Mouse (Mus musculus): ENCODE results near the gene Tmc6. TPM values are rescaled to one million over a fixed set of nuclear protein-coding genes. Genes with fewer than 3 reads are reported as not detected.

Gene Tmc6
- polyA plus RNA-seq, 1 experiment from 2014 or later, result 30.6 TPM

- Histone ChIP-seq H3K4me1 (0 out of 2 replicates have a peak, but pooled peaks cover 6% of the 10 kb centered on the region), H3K9me3 (no peaks in the 10 kb centered on the region), H3K36me3 (peaks cover 97% of the 10 kb centered on the region), H3K4me3 (no peak overlapping the region), H3K27me3 (ENCODE audit: insufficient read depth, poor library complexity, severe bottlenecking) (no peaks in the 10 kb centered on the region), H3K27ac (no peak overlapping the region)
- DNase-seq (ENCODE audit: low spot score), result no peak
- WGBS, result 94% methylated on average over 7 of the region's 7 CpGs
Measured at GRCm38 (mm10) chr11:117755891-117756290, 26.1 kb downstream of the Tmc6 start.

GRCm38 (mm10) chr11:117751544-117751943, 30.5 kb downstream of the Tmc6 start:
- no peak for DNase-seq (ENCODE audit: low spot score)
- peaks cover 97% of the 10 kb centered on the region for H3K36me3 ChIP-seq

GRCm38 (mm10) chr11:117749414-117749813, 32.6 kb downstream of the Tmc6 start:
- H3K4me3 ChIP-seq, result no peak overlapping the region
- H3K9me3 ChIP-seq, result no peaks in the 10 kb centered on the region
- no peaks in the 10 kb centered on the region for H3K4me1 ChIP-seq
- H3K27ac ChIP-seq, result no peak overlapping the region
- H3K27me3 ChIP-seq (ENCODE audit: insufficient read depth, poor library complexity, severe bottlenecking), result no peaks in the 10 kb centered on the region
- no peak for DNase-seq (ENCODE audit: low spot score)
- WGBS, result 90% methylated on average over 10 of the region's 10 CpGs
- peaks cover 97% of the 10 kb centered on the region for H3K36me3 ChIP-seq

More at GRCm38 (mm10) chr11:117751544-117751943, 30.5 kb downstream of the Tmc6 start:
- no peaks in the 10 kb centered on the region for H3K27me3 ChIP-seq (ENCODE audit: insufficient read depth, poor library complexity, severe bottlenecking)
- WGBS, result 88% methylated on average over 6 of the region's 6 CpGs
- H3K27ac ChIP-seq, result no peak overlapping the region
- no peaks in the 10 kb centered on the region for H3K9me3 ChIP-seq
- H3K4me3 ChIP-seq, result no peak overlapping the region
- no peaks in the 10 kb centered on the region for H3K4me1 ChIP-seq

GRCm38 (mm10) chr11:117748628-117749027, 33.4 kb downstream of the Tmc6 start:
- H3K4me1 ChIP-seq, result no peaks in the 10 kb centered on the region
- no peaks in the 10 kb centered on the region for H3K27me3 ChIP-seq (ENCODE audit: insufficient read depth, poor library complexity, severe bottlenecking)
- DNase-seq (ENCODE audit: low spot score), result no peak
- H3K36me3 ChIP-seq, result peaks cover 97% of the 10 kb centered on the region
- H3K4me3 ChIP-seq, result no peak overlapping the region
- H3K27ac ChIP-seq, result no peak overlapping the region
- H3K9me3 ChIP-seq, result no peaks in the 10 kb centered on the region
- 76% methylated on average over 4 of the region's 4 CpGs for WGBS

GRCm38 (mm10) chr11:117743454-117744030, 38.5 kb downstream of the Tmc6 start:
- no peak overlapping the region for H3K27ac ChIP-seq
- H3K4me1 ChIP-seq, result 0 out of 2 replicates have a peak, but pooled peaks cover 3% of the 10 kb centered on the region
- 68% methylated on average over 4 of the region's 4 CpGs for WGBS
- no peaks in the 10 kb centered on the region for H3K27me3 ChIP-seq (ENCODE audit: insufficient read depth, poor library complexity, severe bottlenecking)
- no peaks in the 10 kb centered on the region for H3K9me3 ChIP-seq
- no peak overlapping the region for H3K4me3 ChIP-seq
- peaks cover 100% of the 10 kb centered on the region for H3K36me3 ChIP-seq
- no peak for DNase-seq (ENCODE audit: low spot score)

GRCm38 (mm10) chr11:117742715-117743114, 39.3 kb downstream of the Tmc6 start:
- no peak overlapping the region for H3K27ac ChIP-seq
- 75% methylated on average over 8 of the region's 8 CpGs for WGBS
- H3K4me3 ChIP-seq, result no peak overlapping the region
- H3K9me3 ChIP-seq, result no peaks in the 10 kb centered on the region
- H3K36me3 ChIP-seq, result peaks cover 97% of the 10 kb centered on the region
- H3K4me1 ChIP-seq, result 0 out of 2 replicates have a peak, but pooled peaks cover 3% of the 10 kb centered on the region
- H3K27me3 ChIP-seq (ENCODE audit: insufficient read depth, poor library complexity, severe bottlenecking), result no peaks in the 10 kb centered on the region
- no peak for DNase-seq (ENCODE audit: low spot score)

GRCm38 (mm10) chr11:117742243-117742642, 39.8 kb downstream of the Tmc6 start:
- Histone ChIP-seq H3K27ac (no peak overlapping the region), H3K36me3 (peaks cover 93% of the 10 kb centered on the region)

GRCm38 (mm10) chr11:117741128-117741527, 40.9 kb downstream of the Tmc6 start:
- Histone ChIP-seq H3K36me3 (peaks cover 92% of the 10 kb centered on the region), H3K4me3 (no peak overlapping the region), H3K27ac (no peak overlapping the region), H3K9me3 (no peaks in the 10 kb centered on the region), H3K4me1 (0 out of 2 replicates have a peak, but pooled peaks cover 3% of the 10 kb centered on the region), H3K27me3 (ENCODE audit: insufficient read depth, poor library complexity, severe bottlenecking) (no peaks in the 10 kb centered on the region)
- 90% methylated on average over 6 of the region's 6 CpGs for WGBS
- DNase-seq (ENCODE audit: low spot score), result no peak

More at GRCm38 (mm10) chr11:117742243-117742642, 39.8 kb downstream of the Tmc6 start:
- H3K4me1 ChIP-seq, result 0 out of 2 replicates have a peak, but pooled peaks cover 3% of the 10 kb centered on the region
- no peaks in the 10 kb centered on the region for H3K9me3 ChIP-seq
- no peaks in the 10 kb centered on the region for H3K27me3 ChIP-seq (ENCODE audit: insufficient read depth, poor library complexity, severe bottlenecking)
- no peak overlapping the region for H3K4me3 ChIP-seq
- DNase-seq (ENCODE audit: low spot score), result no peak
- 78% methylated on average over 8 of the region's 8 CpGs for WGBS

GRCm38 (mm10) chr11:117738123-117738522, 43.9 kb downstream of the Tmc6 start:
- Histone ChIP-seq H3K4me1 (0 out of 2 replicates have a peak, but pooled peaks cover 3% of the 10 kb centered on the region), H3K27ac (no peak overlapping the region), H3K27me3 (ENCODE audit: insufficient read depth, poor library complexity, severe bottlenecking) (no peaks in the 10 kb centered on the region), H3K36me3 (peaks cover 84% of the 10 kb centered on the region), H3K9me3 (no peaks in the 10 kb centered on the region), H3K4me3 (no peak overlapping the region)
- no peak for DNase-seq (ENCODE audit: low spot score)
- 89% methylated on average over 5 of the region's 5 CpGs for WGBS

GRCm38 (mm10) chr11:117736037-117736689, 45.8 kb downstream of the Tmc6 start:
- Histone ChIP-seq H3K4me3 (no peak overlapping the region), H3K27ac (no peak overlapping the region), H3K36me3 (peaks cover 73% of the 10 kb centered on the region), H3K4me1 (peaks cover 7% of the 10 kb centered on the region), H3K27me3 (ENCODE audit: insufficient read depth, poor library complexity, severe bottlenecking) (no peaks in the 10 kb centered on the region), H3K9me3 (no peaks in the 10 kb centered on the region)
- 78% methylated on average over 5 of the region's 5 CpGs for WGBS
- no peak for DNase-seq (ENCODE audit: low spot score)

- no peak overlapping the region for H3K4me3 ChIP-seq
- H3K9me3 ChIP-seq, result no peaks in the 10 kb centered on the region
- no peaks in the 10 kb centered on the region for H3K27me3 ChIP-seq (ENCODE audit: insufficient read depth, poor library complexity, severe bottlenecking)
- DNase-seq (ENCODE audit: low spot score), result no peak
- H3K4me1 ChIP-seq, result peaks cover 31% of the 10 kb centered on the region
- no peak overlapping the region for H3K27ac ChIP-seq
- 86% methylated on average over 7 of the region's 7 CpGs for WGBS
- H3K36me3 ChIP-seq, result peaks cover 35% of the 10 kb centered on the region
Measured at GRCm38 (mm10) chr11:117731470-117731869, 50.5 kb downstream of the Tmc6 start.

GRCm38 (mm10) chr11:117730490-117730838, 51.5 kb downstream of the Tmc6 start:
- Histone ChIP-seq H3K27me3 (ENCODE audit: insufficient read depth, poor library complexity, severe bottlenecking) (no peaks in the 10 kb centered on the region), H3K4me3 (no peak overlapping the region), H3K4me1 (peaks cover 31% of the 10 kb centered on the region), H3K9me3 (no peaks in the 10 kb centered on the region), H3K27ac (peak overlapping the region; percentile 59; the same call in 1 of the 2 replicates), H3K36me3 (peaks cover 25% of the 10 kb centered on the region)
- no peak for DNase-seq (ENCODE audit: low spot score)
- WGBS, result 51% methylated on average over 4 of the region's 4 CpGs

GRCm38 (mm10) chr11:117729798-117730489, 52.1 kb downstream of the Tmc6 start:
- H3K36me3 ChIP-seq, result peaks cover 20% of the 10 kb centered on the region
- 72% methylated on average over 7 of the region's 7 CpGs for WGBS
- DNase-seq (ENCODE audit: low spot score), result no peak
- no peaks in the 10 kb centered on the region for H3K27me3 ChIP-seq (ENCODE audit: insufficient read depth, poor library complexity, severe bottlenecking)
- no peaks in the 10 kb centered on the region for H3K9me3 ChIP-seq
- H3K27ac ChIP-seq, result peak overlapping the region; percentile 59; the same call in 1 of the 2 replicates
- peaks cover 31% of the 10 kb centered on the region for H3K4me1 ChIP-seq
- no peak overlapping the region for H3K4me3 ChIP-seq

All from heart, embryonic 10.5 days (tissue).